Mouse (Mus musculus): Measurements from ENCODE around the gene Gtf2ird2. TPM values are rescaled to one million over a fixed set of nuclear protein-coding genes. Genes with fewer than 3 reads are reported as not detected.

The Gtf2ird2 gene
- polyA plus RNA-seq, 1 experiment from 2014 or later = 5.8 TPM

- Histone ChIP-seq H3K36me3 (peaks cover 84% of the 10 kb centered on the region), H3K27me3 (replicated peaks) (no peaks in the 10 kb centered on the region), H3K9me3 (no peaks in the 10 kb centered on the region), H3K9ac (0 out of 2 replicates have a peak overlapping the region, but pooled peaks have one; percentile 28), H3K4me1 (peaks cover 10% of the 10 kb centered on the region), H3K27ac (replicated peaks) (peak overlapping the region; percentile 5; the same call in 1 of the 2 replicates), H3K4me2 (no peak overlapping the region), H3K4me3 (no peak overlapping the region)
- WGBS = 53% methylated on average over 5 of the region's 5 CpGs
- no peak for ATAC-seq (ENCODE audit: extremely low read depth, insufficient number of reproducible peaks, low FRiP score, low TSS enrichment)
Measured at GRCm38 (mm10) chr5:134164688-134165087, 19.1 kb upstream of the Gtf2ird2 start.

GRCm38 (mm10) chr5:134166642-134167041 is 17.2 kb upstream of the Gtf2ird2 start:
- Histone ChIP-seq H3K9me3 (no peaks in the 10 kb centered on the region), H3K4me2 (no peak overlapping the region), H3K4me3 (no peak overlapping the region), H3K9ac (no peak overlapping the region), H3K36me3 (peaks cover 83% of the 10 kb centered on the region), H3K27me3 (replicated peaks) (no peaks in the 10 kb centered on the region), H3K4me1 (peaks cover 10% of the 10 kb centered on the region), H3K27ac (replicated peaks) (no peak overlapping the region)
- no peak for ATAC-seq (ENCODE audit: extremely low read depth, insufficient number of reproducible peaks, low FRiP score, low TSS enrichment)
- 92% methylated on average over 7 of the region's 7 CpGs for WGBS

DNA sequence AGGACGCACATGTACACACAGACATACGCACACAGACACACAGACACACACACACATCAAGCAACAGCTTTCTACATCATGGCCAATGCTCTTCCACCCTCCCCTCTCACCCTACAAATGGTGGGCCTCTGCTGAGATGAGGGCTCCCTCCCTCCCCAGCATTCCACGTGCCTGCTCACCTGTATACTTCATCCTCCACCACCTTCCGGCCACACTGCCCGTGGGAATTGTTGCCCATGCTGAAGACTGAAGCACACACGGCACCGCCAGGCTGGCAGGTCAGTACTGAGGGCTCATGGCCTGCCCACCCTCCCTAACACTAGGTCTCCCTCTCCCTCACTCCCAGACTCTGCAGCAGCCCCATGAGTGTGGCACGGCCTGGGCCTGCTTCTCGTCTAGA is 15.8 kb upstream of the Gtf2ird2 start:
- Histone ChIP-seq H3K9ac (no peak overlapping the region), H3K4me1 (peaks cover 10% of the 10 kb centered on the region), H3K36me3 (peaks cover 79% of the 10 kb centered on the region), H3K27ac (replicated peaks) (no peak overlapping the region), H3K9me3 (no peaks in the 10 kb centered on the region), H3K4me2 (no peak overlapping the region), H3K4me3 (no peak overlapping the region), H3K27me3 (replicated peaks) (no peaks in the 10 kb centered on the region)
- WGBS = 89% methylated on average over 9 of the region's 9 CpGs
- ATAC-seq (ENCODE audit: extremely low read depth, insufficient number of reproducible peaks, low FRiP score, low TSS enrichment) = no peak

DNA sequence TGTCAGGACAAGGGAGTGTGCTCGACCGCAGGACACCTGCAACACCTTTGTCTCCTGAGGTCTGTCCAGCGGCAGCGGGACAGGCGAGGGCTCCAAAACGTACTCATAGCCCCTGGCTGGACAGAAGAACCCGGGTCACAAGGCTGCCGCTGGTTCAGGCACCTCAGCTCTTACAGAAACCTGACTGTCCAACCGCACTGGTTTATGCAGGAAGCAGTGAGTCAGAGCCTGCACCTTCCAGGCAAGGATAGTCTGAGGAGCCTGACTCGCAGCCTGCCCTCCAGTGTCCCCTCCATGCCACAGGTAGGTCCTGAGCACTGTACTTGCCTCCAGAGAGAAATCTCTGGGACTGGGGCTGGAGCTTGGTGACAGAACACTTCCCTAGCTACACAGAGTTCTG is 14.6 kb upstream of the Gtf2ird2 start:
- peaks cover 10% of the 10 kb centered on the region for H3K4me1 ChIP-seq
- peaks cover 69% of the 10 kb centered on the region for H3K36me3 ChIP-seq
- H3K27ac ChIP-seq (replicated peaks) = no peak overlapping the region
- no peaks in the 10 kb centered on the region for H3K27me3 ChIP-seq (replicated peaks)
- no peak overlapping the region for H3K9ac ChIP-seq
- H3K9me3 ChIP-seq = no peaks in the 10 kb centered on the region
- no peak overlapping the region for H3K4me3 ChIP-seq
- no peak for ATAC-seq (ENCODE audit: extremely low read depth, insufficient number of reproducible peaks, low FRiP score, low TSS enrichment)
- WGBS = 85% methylated on average over 10 of the region's 10 CpGs
- no peak overlapping the region for H3K4me2 ChIP-seq

GRCm38 (mm10) chr5:134170167-134170566 is 13.7 kb upstream of the Gtf2ird2 start:
- Histone ChIP-seq H3K4me3 (no peak overlapping the region), H3K9me3 (no peaks in the 10 kb centered on the region), H3K27ac (replicated peaks) (no peak overlapping the region), H3K27me3 (replicated peaks) (no peaks in the 10 kb centered on the region), H3K9ac (no peak overlapping the region), H3K36me3 (peaks cover 66% of the 10 kb centered on the region), H3K4me2 (no peak overlapping the region), H3K4me1 (peaks cover 8% of the 10 kb centered on the region)
- ATAC-seq (ENCODE audit: extremely low read depth, insufficient number of reproducible peaks, low FRiP score, low TSS enrichment) = no peak
- 87% methylated on average over 8 of the region's 8 CpGs for WGBS

- ATAC-seq (ENCODE audit: extremely low read depth, insufficient number of reproducible peaks, low FRiP score, low TSS enrichment) = no peak
- Histone ChIP-seq H3K4me2 (no peak overlapping the region), H3K27me3 (replicated peaks) (no peaks in the 10 kb centered on the region), H3K4me1 (peaks cover 17% of the 10 kb centered on the region), H3K9ac (no peak overlapping the region), H3K9me3 (no peaks in the 10 kb centered on the region), H3K4me3 (no peak overlapping the region), H3K27ac (replicated peaks) (no peak overlapping the region), H3K36me3 (peaks cover 38% of the 10 kb centered on the region)
- 37% methylated on average over 4 of the region's 4 CpGs for WGBS
Measured at GRCm38 (mm10) chr5:134173206-134173605, 10.6 kb upstream of the Gtf2ird2 start.

DNA sequence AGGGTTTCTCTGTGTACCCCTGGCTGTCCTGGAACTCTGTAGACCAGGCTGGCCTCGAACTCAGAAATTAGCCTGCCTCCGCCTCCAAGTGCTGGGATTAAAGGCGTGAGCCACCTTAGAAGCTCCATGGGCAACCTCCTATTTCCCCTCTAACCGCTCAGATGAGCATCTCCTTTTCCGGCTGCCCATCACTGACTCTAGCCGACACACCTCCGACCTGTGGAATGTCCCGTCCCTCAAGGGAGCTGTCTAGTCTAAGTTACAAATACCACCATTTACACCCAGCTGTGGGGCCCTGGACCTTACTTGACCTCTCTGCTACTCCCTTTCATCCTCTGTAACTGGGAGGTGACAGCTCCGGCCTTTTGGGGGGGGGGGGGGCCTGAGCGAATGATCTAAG is 8.1 kb upstream of the Gtf2ird2 start:
- H3K27me3 ChIP-seq (replicated peaks) = no peaks in the 10 kb centered on the region
- H3K4me1 ChIP-seq = peaks cover 17% of the 10 kb centered on the region
- peak overlapping the region; percentile 98 for H3K4me3 ChIP-seq
- no peaks in the 10 kb centered on the region for H3K9me3 ChIP-seq
- no peak for ATAC-seq (ENCODE audit: extremely low read depth, insufficient number of reproducible peaks, low FRiP score, low TSS enrichment)
- peak overlapping the region; percentile 90 for H3K9ac ChIP-seq
- peaks cover 19% of the 10 kb centered on the region for H3K36me3 ChIP-seq
- H3K4me2 ChIP-seq = peak overlapping the region; percentile 88
- WGBS = 12% methylated on average over 10 of the region's 10 CpGs
- H3K27ac ChIP-seq (replicated peaks) = peak overlapping the region; percentile 86

DNA sequence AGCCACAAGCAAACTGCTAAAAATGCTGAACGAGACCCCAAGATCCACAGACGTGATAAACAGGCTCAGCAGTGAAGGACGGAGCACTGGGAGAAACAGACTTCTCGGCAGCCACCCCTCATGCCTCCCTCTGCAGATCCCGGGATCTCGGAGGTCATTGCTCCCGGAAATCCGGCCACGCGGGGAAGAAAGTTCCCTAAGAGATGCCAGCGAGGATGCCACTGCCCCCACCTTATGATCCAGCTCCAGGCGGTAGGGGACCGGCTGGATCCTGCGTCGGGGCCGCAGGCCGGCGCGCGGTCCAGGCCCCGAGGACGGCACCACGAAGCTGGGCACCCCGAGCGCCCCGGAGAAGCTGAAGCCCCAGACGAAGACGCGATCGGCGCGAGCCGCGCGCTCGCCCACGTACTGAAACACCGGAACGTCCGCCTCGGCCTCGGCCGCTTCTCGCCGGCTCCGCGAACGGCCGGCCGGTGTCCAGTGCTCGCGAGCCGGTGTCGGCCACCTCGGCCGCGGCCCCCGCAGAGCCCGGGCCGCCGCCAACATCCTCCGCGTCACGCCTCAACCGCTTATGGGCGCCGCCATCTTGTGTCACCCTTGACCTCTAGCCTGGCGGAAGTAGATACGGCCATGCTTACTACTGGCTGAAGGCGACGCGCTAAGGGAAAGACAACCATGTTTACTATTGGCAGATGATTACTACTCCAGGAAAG is 7.5 kb upstream of the Gtf2ird2 start, which contains the start of gene Rcc1l:
Gene Rcc1l, minus strand, starts transcription at position 606 of the 713 bp plus-strand sequence.
- Histone ChIP-seq H3K9me3 (no peaks in the 10 kb centered on the region), H3K27ac (replicated peaks) (peak within 1 kb of the TSS; percentile 86), H3K27me3 (replicated peaks) (no peaks in the 10 kb centered on the region), H3K9ac (peak within 1 kb of the TSS; percentile 90), H3K4me1 (peaks cover 17% of the 10 kb centered on the region), H3K4me2 (peak within 1 kb of the TSS; percentile 88), H3K36me3 (peaks cover 13% of the 10 kb centered on the region; the same call in 1 of the 2 replicates), H3K4me3 (peak within 1 kb of the TSS; percentile 98)
- WGBS = under 1% methylated on average over 72 of the region's 72 CpGs
- ATAC-seq (ENCODE audit: extremely low read depth, insufficient number of reproducible peaks, low FRiP score, low TSS enrichment) = peak; percentile 77

DNA sequence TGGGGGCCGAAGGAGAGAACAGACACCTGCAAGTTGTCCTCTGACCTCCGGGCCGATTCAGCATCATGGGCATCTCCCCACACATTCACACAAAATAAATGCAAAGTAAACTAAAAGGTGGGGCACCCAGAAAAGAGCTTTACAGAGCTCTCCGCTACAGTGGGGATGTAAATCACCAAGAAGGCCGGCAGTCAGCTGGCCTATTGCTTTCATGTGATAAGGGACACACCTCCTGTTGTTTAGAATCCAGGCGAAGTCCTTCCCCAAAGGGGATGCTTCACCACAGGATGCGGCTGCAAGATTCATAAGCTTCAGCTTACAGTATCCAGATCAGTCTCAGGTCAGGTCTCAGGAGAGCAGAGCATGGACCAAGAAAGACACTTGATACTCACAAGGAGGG is 5.3 kb upstream of the Gtf2ird2 start:
- H3K27me3 ChIP-seq (replicated peaks) = no peaks in the 10 kb centered on the region
- no peak overlapping the region for H3K4me3 ChIP-seq
- H3K9me3 ChIP-seq = no peaks in the 10 kb centered on the region
- 77% methylated on average over 7 of the region's 7 CpGs for WGBS
- no peak overlapping the region for H3K27ac ChIP-seq (replicated peaks)
- no peak for ATAC-seq (ENCODE audit: extremely low read depth, insufficient number of reproducible peaks, low FRiP score, low TSS enrichment)
- H3K36me3 ChIP-seq = no peaks in the 10 kb centered on the region
- H3K4me1 ChIP-seq = peaks cover 34% of the 10 kb centered on the region
- no peak overlapping the region for H3K9ac ChIP-seq
- no peak overlapping the region for H3K4me2 ChIP-seq

GRCm38 (mm10) chr5:134179871-134180270 is 3.9 kb upstream of the Gtf2ird2 start:
- no peaks in the 10 kb centered on the region for H3K27me3 ChIP-seq (replicated peaks)
- H3K9me3 ChIP-seq = no peaks in the 10 kb centered on the region
- H3K27ac ChIP-seq (replicated peaks) = no peak overlapping the region
- H3K36me3 ChIP-seq = no peaks in the 10 kb centered on the region
- no peak for ATAC-seq (ENCODE audit: extremely low read depth, insufficient number of reproducible peaks, low FRiP score, low TSS enrichment)
- H3K9ac ChIP-seq = no peak overlapping the region
- WGBS = 24% methylated on average over 7 of the region's 7 CpGs
- H3K4me2 ChIP-seq = no peak overlapping the region
- peaks cover 33% of the 10 kb centered on the region for H3K4me1 ChIP-seq
- H3K4me3 ChIP-seq = no peak overlapping the region

- Histone ChIP-seq H3K9me3 (no peaks in the 10 kb centered on the region), H3K4me2 (0 out of 2 replicates have a peak overlapping the region, but pooled peaks have one; percentile 89), H3K27ac (replicated peaks) (peak overlapping the region; percentile 40; the same call in 1 of the 2 replicates), H3K9ac (no peak overlapping the region), H3K27me3 (replicated peaks) (no peaks in the 10 kb centered on the region), H3K36me3 (no peaks in the 10 kb centered on the region), H3K4me1 (peaks cover 20% of the 10 kb centered on the region), H3K4me3 (no peak overlapping the region)
- no peak for ATAC-seq (ENCODE audit: extremely low read depth, insufficient number of reproducible peaks, low FRiP score, low TSS enrichment)
- whole genome bisulfite sequencing = 53% methylated on average over 3 of the region's 3 CpGs
Measured at GRCm38 (mm10) chr5:134182172-134182571, 1.6 kb upstream of the Gtf2ird2 start.

GRCm38 (mm10) chr5:134182735-134183134 is 1.1 kb upstream of the Gtf2ird2 start:
- ATAC-seq (ENCODE audit: extremely low read depth, insufficient number of reproducible peaks, low FRiP score, low TSS enrichment) = no peak
- no peaks in the 10 kb centered on the region for H3K27me3 ChIP-seq (replicated peaks)
- H3K4me2 ChIP-seq = peak overlapping the region; percentile 89
- H3K36me3 ChIP-seq = no peaks in the 10 kb centered on the region
- 48% methylated on average over 4 of the region's 4 CpGs for WGBS
- peaks cover 3% of the 10 kb centered on the region; the same call in 1 of the 2 replicates for H3K9me3 ChIP-seq
- H3K27ac ChIP-seq (replicated peaks) = peak overlapping the region; percentile 40; the same call in 1 of the 2 replicates
- H3K4me3 ChIP-seq = peak overlapping the region; percentile 86; the same call in 1 of the 2 replicates
- H3K4me1 ChIP-seq = peaks cover 18% of the 10 kb centered on the region
- peak overlapping the region; percentile 93; the same call in 1 of the 2 replicates for H3K9ac ChIP-seq
